Mouse (Mus musculus): ENCODE data around the gene Cdca7l.

GRCm38 (mm10) chr12:117840705-117841104, 36.6 kb downstream of the Cdca7l start:
- no peak for TF ChIP-seq CTCF (IDR thresholded peaks at IDR 0.05; ENCODE audit: low read depth, low read length)
- TF ChIP-seq POLR2A (IDR thresholded peaks at IDR 0.05; ENCODE audit: insufficient read depth, low read length) = no peak
- no peak for TF ChIP-seq EP300 (IDR thresholded peaks at IDR 0.05; ENCODE audit: insufficient read depth, low read depth, low read length)

Measured in ES-Bruce4 (cell line).